Mouse (Mus musculus) hindbrain, embryonic 16.5 days (tissue): ENCODE measurements around the gene Dip2b. TPM values are rescaled to one million over a fixed set of nuclear protein-coding genes. Genes with fewer than 3 reads are reported as not detected.

Experiments
- ATAC-seq: fragments of 200-750 bp; cut with Nextera tagmentation; 2 replicates; pipeline ENCODE4 v1.8.0; 2017; ENCODE audit warnings: moderate TSS enrichment, moderate library complexity
- H3K27ac ChIP-seq: fragments of 300-500 bp; sonication (generic); 2 replicates; pipeline ENCODE4 v1.5.1; 2014; ENCODE audit warnings: low read depth, mild to moderate bottlenecking, control low read depth, low read length, moderate library complexity
- H3K27me3 ChIP-seq: fragments of 300-500 bp; sonication (generic); replicated peaks from 2 replicates; pipeline ENCODE4 v1.6.1; 2014; ENCODE audit warnings: low read length; ENCODE audit not compliant: control insufficient read depth, insufficient read depth
- H3K36me3 ChIP-seq: fragments of 300-500 bp; sonication (generic); 2 replicates; pipeline ENCODE4 v1.6.1; 2014; ENCODE audit warnings: mild to moderate bottlenecking, low read length, moderate library complexity, mixed read lengths; ENCODE audit not compliant: control insufficient read depth, insufficient read depth
- H3K4me1 ChIP-seq: fragments of 300-500 bp; sonication (generic); 2 replicates; pipeline ENCODE4 v1.6.1; 2014; ENCODE audit warnings: low read depth, low read length; ENCODE audit not compliant: control insufficient read depth, insufficient read depth
- H3K4me2 ChIP-seq: fragments of 300-500 bp; sonication (generic); 2 replicates; pipeline ENCODE4 v1.6.1; 2014; ENCODE audit warnings: mild to moderate bottlenecking, low read length, control low read depth, moderate library complexity
- H3K4me3 ChIP-seq: fragments of 300-500 bp; sonication (generic); 2 replicates; pipeline ENCODE4 v1.5.1; 2014; ENCODE audit warnings: mild to moderate bottlenecking, low read length, control low read depth, moderate library complexity
- H3K9ac ChIP-seq: fragments of 300-500 bp; sonication (generic); 2 replicates; pipeline ENCODE4 v1.6.1; 2014; ENCODE audit warnings: low read depth, mild to moderate bottlenecking, control low read depth, low read length, moderate library complexity
- H3K9me3 ChIP-seq: fragments of 300-500 bp; sonication (generic); 2 replicates; pipeline ENCODE4 v1.6.1; 2014; ENCODE audit warnings: mild to moderate bottlenecking, low read length, moderate library complexity; ENCODE audit not compliant: control insufficient read depth
- WGBS: fragments of 180-500 bp; shearing (Covaris S2); extraction: QIAGEN DNeasy Blood & Tissue Kit; methylation state at CpG from one replicate; pipeline ENCODE4 v1.1.7; 2014; 5-methylcytosine and 5-hydroxymethylcytosine counted together
- polyA plus RNA-seq: library from polyadenylated mRNA; unstranded; fragments of >200 nt; fragmentation: Nextera tagmentation; extraction: Ambion mirVana; gene quantifications from 2 replicates; pipeline ENCODE4 v1.2.1, GENCODE M21; 2015

The Dip2b gene
- polyA plus RNA-seq, 1 experiment from 2014 or later = 12.4 TPM

DNA sequence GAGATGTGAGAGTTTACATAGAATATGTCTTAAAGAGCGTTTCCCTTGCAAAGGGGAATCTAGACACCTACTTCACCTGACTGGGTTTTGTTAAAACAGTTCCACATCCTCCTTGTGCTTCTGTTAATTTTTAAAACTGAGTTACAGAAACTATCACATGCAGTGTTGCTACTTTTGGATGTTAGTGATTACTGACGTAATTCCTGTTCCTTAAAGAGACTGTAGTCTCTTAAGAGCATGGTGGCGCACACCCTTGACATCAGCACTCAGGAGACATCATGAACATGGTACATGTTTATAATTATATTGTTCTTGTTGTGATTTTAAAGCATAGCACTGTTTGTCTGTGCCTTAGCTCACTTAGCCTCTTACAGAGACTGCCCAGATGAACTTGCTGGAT is 113.9 kb downstream of the Dip2b start:
- ATAC-seq = no peak
- no peak overlapping the region for H3K4me3 ChIP-seq
- H3K4me1 ChIP-seq = peaks cover 5% of the 10 kb centered on the region; the same call in 1 of the 2 replicates
- H3K9ac ChIP-seq = no peak overlapping the region
- 97% methylated on average over 3 of the region's 3 CpGs for WGBS
- peaks cover 20% of the 10 kb centered on the region for H3K36me3 ChIP-seq
- H3K9me3 ChIP-seq = no peaks in the 10 kb centered on the region
- no peak overlapping the region for H3K27ac ChIP-seq
- no peaks in the 10 kb centered on the region for H3K27me3 ChIP-seq
- no peak overlapping the region for H3K4me2 ChIP-seq

GRCm38 (mm10) chr15:100153024-100153423 is 114.6 kb downstream of the Dip2b start:
- Histone ChIP-seq H3K4me3 (no peak overlapping the region), H3K27me3 (no peaks in the 10 kb centered on the region), H3K9me3 (no peaks in the 10 kb centered on the region), H3K36me3 (peaks cover 21% of the 10 kb centered on the region), H3K4me1 (peaks cover 5% of the 10 kb centered on the region; the same call in 1 of the 2 replicates), H3K4me2 (no peak overlapping the region), H3K27ac (no peak overlapping the region), H3K9ac (no peak overlapping the region)
- 79% methylated on average over 3 of the region's 3 CpGs for WGBS
- ATAC-seq = no peak

DNA sequence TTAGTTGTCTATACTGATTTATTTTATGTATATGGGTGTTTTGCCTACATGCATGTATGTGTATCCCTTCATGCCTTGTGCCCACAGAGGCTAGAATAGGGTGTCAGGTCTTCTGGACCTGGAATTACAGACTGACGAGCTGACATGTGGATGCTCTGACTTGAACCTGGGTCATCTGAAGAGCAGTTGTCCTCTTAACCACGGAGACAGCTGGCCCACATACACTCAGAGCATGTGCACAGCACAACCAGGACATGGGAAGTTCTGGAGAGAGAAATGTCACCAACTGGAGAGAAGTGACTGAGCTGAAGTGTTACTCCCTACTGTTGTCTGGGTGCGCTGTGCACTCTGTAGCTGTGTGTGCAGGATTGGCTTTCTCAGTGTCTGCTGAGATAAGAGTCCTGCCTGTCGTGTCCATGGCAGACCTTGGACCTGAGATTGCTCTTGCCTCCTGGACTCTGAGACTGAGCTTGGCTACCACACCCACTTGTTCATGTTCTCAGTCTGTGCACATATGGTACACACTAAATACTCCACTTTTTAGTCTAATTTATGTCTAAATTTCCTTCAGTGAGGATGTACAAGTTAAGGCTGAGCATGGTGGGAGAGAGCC is 117.7 kb downstream of the Dip2b start:
- H3K4me1 ChIP-seq = 0 out of 2 replicates have a peak, but pooled peaks cover 2% of the 10 kb centered on the region
- H3K4me3 ChIP-seq = no peak overlapping the region
- no peak overlapping the region for H3K4me2 ChIP-seq
- peaks cover 21% of the 10 kb centered on the region for H3K36me3 ChIP-seq
- WGBS = 92% methylated on average over 4 of the region's 4 CpGs
- H3K9ac ChIP-seq = no peak overlapping the region
- no peak overlapping the region for H3K27ac ChIP-seq
- ATAC-seq = no peak
- H3K27me3 ChIP-seq = no peaks in the 10 kb centered on the region
- no peaks in the 10 kb centered on the region for H3K9me3 ChIP-seq

- 92% methylated on average over 10 of the region's 10 CpGs for WGBS
- no peak overlapping the region for H3K4me3 ChIP-seq
- peaks cover 21% of the 10 kb centered on the region for H3K36me3 ChIP-seq
Observed at GRCm38 (mm10) chr15:100156781-100157470, 118.5 kb downstream of the Dip2b start.

DNA sequence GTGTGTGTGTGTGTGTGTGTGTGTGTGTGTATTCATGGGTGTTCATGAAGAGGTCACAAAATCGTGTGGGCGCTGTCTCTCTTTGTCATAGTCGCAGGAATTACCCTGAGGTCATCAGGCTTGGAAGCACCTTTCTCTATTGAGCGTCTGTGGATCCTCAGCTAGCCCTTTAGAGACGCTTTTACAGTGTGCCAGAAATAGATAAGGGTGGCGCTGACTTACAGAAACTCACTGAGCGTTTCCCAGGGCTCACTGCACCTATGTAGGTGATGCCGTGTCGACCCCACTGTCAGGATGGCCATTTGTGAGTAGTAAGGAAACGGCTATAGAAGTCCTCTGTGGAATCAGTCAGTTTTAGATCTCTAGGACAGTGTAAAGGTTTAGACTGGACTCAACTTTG is 120.5 kb downstream of the Dip2b start:
- ATAC-seq = no peak
- Histone ChIP-seq H3K27ac (no peak overlapping the region), H3K4me3 (no peak overlapping the region), H3K9me3 (no peaks in the 10 kb centered on the region), H3K9ac (no peak overlapping the region), H3K36me3 (peaks cover 28% of the 10 kb centered on the region), H3K27me3 (no peaks in the 10 kb centered on the region), H3K4me2 (no peak overlapping the region), H3K4me1 (no peaks in the 10 kb centered on the region)
- 92% methylated on average over 10 of the region's 10 CpGs for WGBS

More at GRCm38 (mm10) chr15:100156781-100157470, 118.5 kb downstream of the Dip2b start:
- no peak overlapping the region for H3K27ac ChIP-seq
- no peaks in the 10 kb centered on the region for H3K4me1 ChIP-seq
- no peak overlapping the region for H3K9ac ChIP-seq
- no peaks in the 10 kb centered on the region for H3K9me3 ChIP-seq
- H3K4me2 ChIP-seq = no peak overlapping the region
- H3K27me3 ChIP-seq = no peaks in the 10 kb centered on the region
- no peak for ATAC-seq

GRCm38 (mm10) chr15:100161747-100162280 is 123.3 kb downstream of the Dip2b start:
- H3K4me2 ChIP-seq = no peak overlapping the region
- no peak overlapping the region for H3K27ac ChIP-seq
- no peaks in the 10 kb centered on the region for H3K9me3 ChIP-seq
- H3K9ac ChIP-seq = no peak overlapping the region
- no peak for ATAC-seq
- H3K4me3 ChIP-seq = no peak overlapping the region
- H3K4me1 ChIP-seq = no peaks in the 10 kb centered on the region
- H3K36me3 ChIP-seq = peaks cover 20% of the 10 kb centered on the region
- 84% methylated on average over 6 of the region's 6 CpGs for WGBS
- no peaks in the 10 kb centered on the region for H3K27me3 ChIP-seq

DNA sequence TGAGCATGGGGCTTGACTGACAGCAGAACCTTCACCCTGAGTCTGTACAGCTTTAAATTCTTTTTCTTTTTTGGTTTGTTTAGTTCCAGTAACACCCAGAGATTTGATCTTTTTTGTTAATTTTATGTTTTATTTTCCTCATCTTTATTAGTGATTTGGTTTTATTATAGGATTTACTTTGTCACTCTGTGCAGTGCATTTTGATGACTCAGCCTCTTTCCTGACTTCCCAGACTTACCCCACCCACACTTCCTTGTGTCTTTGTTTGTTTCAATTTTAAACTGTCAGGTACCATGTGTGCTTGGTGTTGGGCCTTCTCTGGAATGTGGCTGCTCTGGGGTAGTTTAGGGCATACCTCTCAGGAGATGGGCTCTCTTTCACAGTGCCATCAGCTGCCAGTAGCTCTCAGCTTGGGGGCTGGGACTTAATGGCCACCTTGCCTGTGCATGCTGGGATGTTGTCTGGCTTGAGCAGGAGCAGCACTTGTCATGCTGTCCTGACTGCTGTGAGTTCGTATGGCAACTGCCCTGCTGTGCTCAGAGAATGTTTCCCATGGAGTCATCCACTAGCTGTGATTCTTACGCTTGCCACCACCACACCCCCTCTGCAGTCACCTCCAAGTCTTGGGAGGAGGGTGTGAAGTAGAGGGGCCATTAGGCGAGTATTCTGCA is 125.1 kb downstream of the Dip2b start:
- Histone ChIP-seq H3K36me3 (peaks cover 15% of the 10 kb centered on the region), H3K9ac (no peak overlapping the region), H3K27ac (no peak overlapping the region), H3K4me2 (no peak overlapping the region), H3K4me3 (no peak overlapping the region), H3K27me3 (no peaks in the 10 kb centered on the region), H3K4me1 (no peaks in the 10 kb centered on the region), H3K9me3 (no peaks in the 10 kb centered on the region)
- 58% methylated on average over 3 of the region's 3 CpGs for WGBS
- ATAC-seq = no peak

DNA sequence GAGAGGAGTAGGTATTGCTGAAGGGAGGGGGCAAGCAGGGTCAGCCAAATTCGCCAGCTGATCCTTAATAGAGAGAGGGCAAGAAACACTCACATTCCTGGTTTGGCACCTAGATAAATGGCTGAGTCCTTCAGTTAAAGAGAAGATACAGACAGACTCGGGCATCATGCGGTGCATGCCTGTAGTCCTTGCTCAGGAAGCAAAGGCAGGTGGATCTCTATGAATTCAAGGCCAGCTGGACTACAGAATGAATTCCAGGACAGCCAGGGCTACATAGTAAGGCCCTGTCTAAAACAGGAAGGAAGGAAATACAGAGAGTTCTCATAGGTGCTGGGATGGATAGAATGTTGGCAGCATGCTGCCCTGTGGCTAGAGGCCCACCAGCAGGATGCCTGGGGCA is 128.0 kb downstream of the Dip2b start:
- Histone ChIP-seq H3K4me3 (no peak overlapping the region), H3K4me1 (no peaks in the 10 kb centered on the region), H3K27me3 (no peaks in the 10 kb centered on the region), H3K36me3 (peaks cover 33% of the 10 kb centered on the region), H3K9me3 (no peaks in the 10 kb centered on the region), H3K27ac (no peak overlapping the region), H3K9ac (no peak overlapping the region), H3K4me2 (no peak overlapping the region)
- no peak for ATAC-seq
- WGBS = 83% methylated on average over 3 of the region's 3 CpGs

DNA sequence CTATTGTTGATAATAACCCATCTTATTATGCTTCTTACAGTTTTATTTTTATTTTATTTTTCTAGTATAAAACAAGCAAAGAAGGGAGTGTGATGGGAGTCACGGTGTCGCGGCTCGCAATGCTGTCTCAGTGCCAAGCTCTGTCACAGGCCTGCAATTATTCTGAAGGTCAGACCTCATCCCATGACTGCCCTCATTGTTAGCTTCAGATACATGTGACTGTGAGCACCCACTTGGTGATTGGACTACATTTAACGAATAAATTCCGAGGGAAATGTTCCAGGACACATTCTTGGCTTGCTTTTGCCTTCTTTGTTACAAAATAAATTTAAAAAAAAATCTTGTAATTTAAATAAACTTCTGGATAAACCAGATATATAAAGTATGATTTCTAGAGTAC is 129.3 kb downstream of the Dip2b start:
- Histone ChIP-seq H3K9ac (no peak overlapping the region), H3K36me3 (peaks cover 43% of the 10 kb centered on the region), H3K27me3 (no peaks in the 10 kb centered on the region), H3K9me3 (no peaks in the 10 kb centered on the region), H3K4me2 (no peak overlapping the region), H3K4me1 (no peaks in the 10 kb centered on the region), H3K27ac (no peak overlapping the region), H3K4me3 (no peak overlapping the region)
- 47% methylated on average over 6 of the region's 6 CpGs for WGBS
- no peak for ATAC-seq
